Mouse (Mus musculus): ENCODE measurements around the gene Igf1r. TPM values are rescaled to one million over a fixed set of nuclear protein-coding genes. Genes with fewer than 3 reads are reported as not detected.

Igf1r gene
- 10 to 100 TPM; 17.9 to 21.3 TPM for total RNA-seq (2021)
- long read RNA-seq, experiment 1, partial matches to known transcripts, result 0 of 5 reads
- long read RNA-seq, experiment 1, other reads (novel, unspliced or antisense), result 5 of 5 reads
- long read RNA-seq, experiment 2, partial matches to known transcripts, result 0 of 2 reads
- long read RNA-seq, experiment 2, other reads (novel, unspliced or antisense), result 2 of 2 reads

DNA sequence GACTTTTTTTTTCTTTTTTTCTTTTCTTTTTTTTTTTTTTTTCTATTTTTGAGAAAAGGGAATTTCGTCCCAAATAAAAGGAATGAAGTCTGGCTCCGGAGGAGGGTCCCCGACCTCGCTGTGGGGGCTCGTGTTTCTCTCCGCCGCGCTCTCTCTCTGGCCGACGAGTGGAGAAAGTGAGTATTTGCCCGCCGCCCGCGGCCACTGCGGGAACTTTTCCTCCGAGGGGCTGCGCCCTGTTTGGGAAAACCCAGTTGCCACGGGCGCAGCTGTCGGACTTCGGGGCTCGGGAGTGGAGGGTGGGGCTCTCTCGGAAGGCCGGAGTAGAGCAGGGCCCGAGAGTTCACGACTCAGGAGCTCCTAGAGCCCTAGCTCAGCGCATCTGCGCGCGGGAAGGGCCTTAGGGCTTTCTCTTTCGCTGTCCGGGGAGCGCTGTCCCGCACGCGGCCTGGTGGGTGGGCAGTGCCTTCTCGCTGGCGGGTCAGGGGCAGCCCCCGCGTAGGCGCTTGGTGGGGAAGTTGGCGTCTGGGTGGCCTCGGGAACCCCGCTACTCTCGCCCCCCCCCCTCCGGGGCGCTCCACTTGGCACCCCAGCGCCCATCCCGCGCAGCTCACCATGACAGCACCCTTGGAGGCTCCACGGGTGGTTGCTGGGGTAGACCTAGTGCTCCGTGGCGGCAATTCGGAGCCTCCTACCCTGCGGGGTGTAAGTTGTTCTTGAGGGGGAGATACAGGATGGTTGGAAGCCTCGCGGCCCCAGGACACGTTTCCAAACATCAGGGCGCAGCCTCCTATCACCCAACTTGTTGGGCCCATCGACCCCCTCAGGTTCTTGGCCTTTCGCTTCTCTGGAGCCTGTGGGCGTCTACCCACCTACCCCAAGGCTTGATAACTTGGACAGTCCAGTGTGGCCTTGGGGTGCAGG, at the start of gene Igf1r:
TSS of gene Igf1r (plus strand) at position 51 of the 924 bp plus-strand sequence.
- intact Hi-C loops (cut with DNase I), result loop anchor here (5.0 to 10.0 kb wide), 5 partner anchors 114 to 402 kb away; no protein-coding TSS in a partner anchor
- peak; percentile 55 to 63 for DNase-seq

DNA sequence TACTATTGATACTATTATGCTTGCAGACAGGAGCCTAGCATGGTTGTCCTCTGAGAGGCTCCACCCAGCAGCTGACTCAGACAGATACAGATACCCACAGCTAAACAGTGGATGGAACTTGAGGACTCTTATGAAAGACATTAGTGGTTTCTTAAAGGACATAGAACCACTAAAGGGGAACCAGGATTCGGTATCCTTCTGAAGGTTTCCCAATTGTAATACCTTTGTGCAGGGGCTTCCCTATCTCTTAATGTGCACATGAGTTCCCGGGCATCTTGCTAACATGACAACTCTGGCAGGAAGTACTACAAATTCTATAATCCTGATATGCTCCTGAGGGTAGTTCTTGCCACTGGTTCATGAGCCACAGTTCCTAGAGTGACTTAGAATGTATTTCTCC, 46.3 kb upstream of the Igf1r start:
- intact Hi-C loops (cut with DNase I), result no loop called here
- DNase-seq, result no peak

DNA sequence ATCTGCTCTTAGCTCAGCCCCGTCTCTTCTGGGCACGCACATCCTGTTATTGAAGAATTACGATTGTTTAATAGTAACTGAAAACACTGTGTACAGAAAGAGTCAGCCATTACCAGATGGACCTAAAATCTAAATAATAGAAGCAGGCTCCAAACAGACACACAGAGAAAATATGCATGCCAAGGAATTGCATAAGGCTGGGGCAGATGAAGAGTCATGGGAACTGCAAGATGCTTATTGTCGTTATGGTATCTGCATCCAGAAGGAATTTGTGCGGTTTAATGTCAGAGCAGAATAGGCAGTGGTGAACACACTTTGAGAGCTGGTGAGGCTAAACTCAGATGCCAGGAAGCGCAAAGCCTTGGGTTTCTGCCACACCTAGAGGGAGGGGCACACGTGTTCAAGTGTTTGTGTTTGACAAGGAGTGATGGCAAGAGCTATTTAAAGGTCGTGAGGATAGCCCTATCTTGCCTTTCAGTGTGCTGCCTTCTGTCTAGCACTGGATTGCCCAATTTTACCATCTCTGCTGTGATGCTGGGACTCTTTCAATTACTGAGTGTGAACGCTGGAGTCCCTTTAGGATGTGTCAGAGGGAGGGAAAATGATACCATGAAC, 44.7 kb upstream of the Igf1r start:
- intact Hi-C loops (cut with DNase I), result no loop called here
- peak in 1 of 2 experiments; percentile 19 for DNase-seq

DNA sequence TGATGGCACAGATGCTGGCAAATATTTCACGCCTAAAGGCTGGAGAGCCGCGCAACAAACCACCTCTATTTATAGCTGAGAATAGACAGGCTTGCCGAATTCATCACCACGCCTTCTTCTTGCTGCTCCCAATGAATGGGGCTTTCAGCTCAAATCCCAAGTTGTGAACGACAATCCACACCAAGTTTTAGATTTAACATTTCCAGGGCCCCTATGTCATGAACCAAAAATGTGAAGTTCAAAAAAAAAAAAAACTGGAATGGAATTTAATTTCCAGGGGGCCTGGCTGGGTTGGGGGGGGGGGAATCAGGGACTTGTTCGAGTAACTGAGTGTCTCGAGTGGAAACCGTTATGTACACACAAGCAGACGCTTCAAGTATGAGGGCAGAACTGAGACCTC, 42.1 kb upstream of the Igf1r start:
- no peak for DNase-seq
- intact Hi-C loops (cut with DNase I), result no loop called here

DNA sequence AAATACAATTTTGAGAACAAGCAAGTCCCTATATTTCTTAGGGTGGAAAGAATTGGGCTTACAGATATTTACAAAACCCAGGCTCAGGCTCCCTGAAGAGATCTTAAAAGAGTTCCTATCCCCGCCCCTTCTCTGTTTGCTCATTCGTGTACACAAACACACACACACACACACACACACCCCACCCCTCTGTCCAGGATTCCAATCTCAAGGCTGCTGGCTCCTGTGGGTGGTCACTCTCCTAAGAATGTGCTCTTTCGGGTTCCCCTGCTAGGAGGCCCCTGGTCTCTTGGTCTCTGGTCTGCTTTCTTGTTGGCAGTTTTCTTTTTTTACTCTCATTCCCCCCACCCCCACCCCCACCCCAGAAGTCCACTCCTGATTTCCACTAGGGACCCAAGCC, 41.7 kb upstream of the Igf1r start:
- intact Hi-C loops (cut with DNase I), result no loop called here

DNA sequence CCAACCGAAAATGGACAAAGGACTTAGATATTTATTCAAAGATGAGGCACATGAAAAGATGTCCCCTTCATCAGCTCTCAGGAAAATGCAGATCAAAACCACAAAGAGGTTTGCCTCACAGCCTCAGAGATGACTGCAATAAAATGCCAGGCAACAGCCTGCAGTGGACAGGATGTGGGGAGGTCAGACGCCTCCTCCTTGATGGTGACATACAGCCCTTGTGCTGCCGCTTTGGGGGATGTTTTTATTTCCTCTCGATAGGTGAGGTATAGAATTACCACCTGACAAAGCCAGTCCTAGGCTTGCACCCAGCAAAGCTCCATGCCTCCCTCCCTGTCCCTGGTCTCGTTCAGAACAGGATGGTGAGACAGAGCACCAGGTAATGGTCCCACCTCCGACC, 40.8 kb upstream of the Igf1r start:
- intact Hi-C loops (cut with DNase I), result no loop called here
- DNase-seq, result no peak

More for the DNA sequence above, 41.7 kb upstream of the Igf1r start:
- DNase-seq, result no peak

DNA sequence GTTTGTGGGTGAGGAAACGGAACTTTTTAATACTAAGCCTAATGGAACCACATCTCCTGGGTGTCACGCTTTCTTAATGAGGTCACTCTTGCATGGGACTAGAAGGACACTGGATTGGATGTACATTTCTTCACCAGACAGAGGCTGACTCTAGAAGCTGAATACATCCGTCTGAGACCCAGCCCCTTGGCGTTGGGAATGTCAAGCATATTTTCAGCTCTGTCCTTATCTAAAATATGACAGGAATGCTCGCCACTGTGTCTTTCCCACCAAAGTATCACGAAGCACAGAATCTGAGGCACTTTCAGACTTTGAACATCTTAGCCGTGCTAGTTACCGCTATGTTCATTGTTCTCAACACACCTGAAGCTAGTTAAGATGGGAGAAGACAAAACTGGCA, 35.7 kb upstream of the Igf1r start:
- intact Hi-C loops (cut with DNase I), result no loop called here
- DNase-seq, result no peak

DNA sequence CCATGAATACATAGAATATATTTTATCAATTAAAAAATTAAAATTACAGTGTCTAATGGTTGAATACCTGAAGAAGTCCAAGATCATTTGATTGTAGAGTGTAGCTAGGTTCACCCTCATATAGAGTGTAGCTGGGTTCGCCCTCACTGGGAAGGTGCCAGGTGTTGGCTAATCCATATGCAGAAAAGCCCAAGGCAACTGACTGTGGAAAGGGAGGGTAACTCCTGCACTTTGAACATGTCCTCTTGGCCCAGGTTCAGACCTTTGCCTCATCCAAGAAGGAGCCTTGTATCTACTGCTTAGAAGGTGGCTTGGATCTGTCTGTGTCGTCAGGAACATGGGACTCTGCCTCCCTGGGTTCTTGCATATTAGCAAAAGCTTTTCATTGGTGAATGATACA, 34.9 kb upstream of the Igf1r start:
- no peak for DNase-seq
- intact Hi-C loops (cut with DNase I), result no loop called here

DNA sequence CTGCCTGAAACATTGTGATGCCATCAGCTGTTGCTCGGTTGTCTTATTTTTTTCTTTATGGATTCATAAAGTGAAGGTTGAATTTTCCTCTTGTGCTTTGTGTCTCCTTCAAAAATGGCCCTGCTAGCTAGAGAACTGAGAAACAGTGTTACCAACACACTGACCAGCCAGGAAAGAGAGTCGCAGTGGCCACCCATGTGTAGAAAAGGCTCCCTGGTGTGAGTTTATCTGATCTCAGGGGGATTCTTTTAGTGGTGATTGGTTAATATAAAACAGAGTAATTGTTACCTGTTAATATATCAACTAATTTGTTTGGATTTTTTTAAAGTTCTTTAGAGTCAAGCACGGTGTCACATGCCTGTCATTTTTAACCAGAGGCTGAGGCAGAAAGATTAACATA, 33.2 kb upstream of the Igf1r start:
- intact Hi-C loops (cut with DNase I), result no loop called here
- DNase-seq, result no peak

DNA sequence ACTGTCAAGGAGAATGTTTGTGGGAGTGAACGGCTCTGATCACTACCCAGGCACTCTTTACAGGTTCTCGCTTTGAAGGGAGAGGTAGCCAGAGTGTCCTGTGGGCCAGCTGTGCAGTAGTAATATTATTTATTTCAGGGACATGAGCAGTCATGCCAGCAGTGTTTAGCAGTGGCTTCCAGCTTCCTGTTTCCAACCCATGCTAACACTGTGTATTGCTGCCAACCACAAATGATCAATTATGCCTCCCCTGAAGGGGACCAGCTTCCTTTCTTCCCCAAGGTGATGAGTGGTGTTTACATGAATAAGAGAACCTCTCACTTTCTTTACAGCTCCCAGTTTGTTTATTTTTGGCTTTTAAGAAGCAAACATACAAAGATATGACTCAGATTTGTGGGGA, 28.4 kb upstream of the Igf1r start:
- intact Hi-C loops (cut with DNase I), result no loop called here
- DNase-seq, result no peak

DNA sequence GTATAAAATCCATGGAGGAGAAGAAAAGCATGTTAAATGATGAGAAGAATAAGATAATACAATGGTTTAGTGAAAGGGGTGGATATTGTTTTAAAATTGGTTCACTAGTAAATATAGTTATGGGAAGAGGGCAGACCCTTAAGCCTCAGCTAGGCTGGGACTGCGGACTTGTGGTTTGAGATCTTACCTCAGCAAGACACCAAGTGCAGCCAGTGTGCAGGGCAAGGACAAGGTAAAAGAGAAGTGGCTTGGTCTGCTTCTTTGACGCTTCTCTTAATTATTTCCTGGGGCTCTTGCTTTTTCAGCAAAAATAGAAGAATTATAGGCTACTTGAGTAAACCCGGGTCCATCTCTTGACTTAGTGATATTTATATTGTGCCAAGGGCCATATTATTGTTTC, 22.5 kb upstream of the Igf1r start:
- DNase-seq, result no peak

DNA sequence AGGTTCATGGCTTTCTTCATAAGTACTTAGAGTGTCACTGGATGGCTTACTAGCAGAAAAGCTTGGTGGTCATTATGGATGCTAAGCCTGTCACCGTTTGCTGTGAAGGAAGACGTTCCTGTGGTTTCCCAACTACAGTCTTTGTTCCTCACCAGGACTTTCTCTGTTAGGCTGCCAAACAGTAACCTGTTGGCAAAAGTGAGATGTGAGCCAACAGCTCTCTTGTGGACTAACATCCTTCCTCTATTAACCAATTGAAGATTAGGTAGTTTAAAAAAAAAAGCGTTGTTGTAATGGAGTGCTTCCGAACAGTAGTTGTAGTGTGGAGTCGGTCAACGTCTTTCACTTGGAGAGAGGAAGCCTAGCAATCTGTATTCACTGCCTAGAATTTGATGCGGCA, 15.8 kb upstream of the Igf1r start:
- intact Hi-C loops (cut with DNase I), result no loop called here
- no peak for DNase-seq

More for the DNA sequence above, 22.5 kb upstream of the Igf1r start:
- intact Hi-C loops (cut with DNase I), result no loop called here

DNA sequence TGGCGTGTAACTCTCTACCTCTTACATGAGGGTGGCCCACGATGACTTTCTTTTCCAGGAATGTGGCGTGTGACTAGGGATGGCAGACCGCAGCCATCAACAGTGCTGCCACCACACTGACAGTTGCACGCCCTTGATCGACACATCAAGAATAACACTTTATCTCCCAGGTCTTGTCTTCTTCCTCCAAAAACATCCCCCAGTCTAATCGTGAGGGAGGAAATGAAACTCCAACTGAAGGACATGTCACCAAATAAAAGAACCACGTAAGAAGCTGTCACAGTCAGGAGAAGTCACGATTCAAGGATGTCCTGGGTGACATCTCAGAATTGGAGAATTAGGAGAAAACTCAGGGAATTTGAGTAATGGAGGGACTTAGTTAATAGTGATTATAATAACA, 8.8 kb upstream of the Igf1r start:
- intact Hi-C loops (cut with DNase I), result no loop called here
- no peak for DNase-seq

DNA sequence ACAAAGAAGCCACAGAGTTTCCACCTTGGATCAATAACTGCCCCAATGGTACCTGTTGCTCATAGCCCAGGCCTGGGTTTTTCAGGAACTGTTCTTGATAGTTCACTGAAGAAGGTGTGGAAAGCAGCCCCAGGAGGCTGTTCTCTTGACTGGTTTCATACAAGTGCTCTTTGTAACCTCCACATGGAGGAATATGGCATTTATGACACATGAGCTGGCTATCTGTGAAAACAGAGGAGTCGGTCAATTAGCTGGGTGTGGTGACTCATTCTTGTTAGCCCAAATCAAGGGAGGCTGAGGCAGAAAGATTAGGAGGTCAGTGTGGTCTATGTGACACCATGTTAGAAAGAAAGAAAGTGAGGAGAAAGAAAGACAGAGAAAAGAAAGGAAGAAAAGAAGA, 5.7 kb upstream of the Igf1r start:
- DNase-seq, result no peak
- intact Hi-C loops (cut with DNase I), result no loop called here

DNA sequence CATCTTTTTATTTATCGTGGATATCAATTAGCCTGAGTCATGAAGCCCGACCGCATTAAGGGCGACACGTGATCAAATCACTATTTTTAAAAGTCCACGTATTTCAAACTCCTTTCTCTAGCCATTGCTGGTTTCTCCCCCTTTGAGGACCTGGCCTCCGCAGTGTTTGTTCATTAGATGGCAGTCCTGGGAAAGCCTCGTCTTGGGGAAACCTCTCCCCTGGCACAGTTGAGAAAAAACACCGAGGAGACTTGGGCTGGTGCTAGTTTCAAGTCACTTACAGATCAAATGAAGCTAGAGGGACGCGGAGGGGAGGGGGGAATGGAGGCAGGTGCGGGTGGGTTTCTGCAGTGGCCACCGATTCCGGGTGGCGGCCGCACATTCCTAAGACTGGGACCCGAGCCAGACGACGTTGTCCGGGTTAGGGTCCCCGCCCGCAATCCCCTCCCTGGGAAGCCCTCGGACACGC, 2.2 kb upstream of the Igf1r start:
- intact Hi-C loops (cut with DNase I), result loop anchor here (2.0 to 10.0 kb wide), 6 partner anchors 117 to 404 kb away; no protein-coding TSS in a partner anchor
- no peak for DNase-seq

DNA sequence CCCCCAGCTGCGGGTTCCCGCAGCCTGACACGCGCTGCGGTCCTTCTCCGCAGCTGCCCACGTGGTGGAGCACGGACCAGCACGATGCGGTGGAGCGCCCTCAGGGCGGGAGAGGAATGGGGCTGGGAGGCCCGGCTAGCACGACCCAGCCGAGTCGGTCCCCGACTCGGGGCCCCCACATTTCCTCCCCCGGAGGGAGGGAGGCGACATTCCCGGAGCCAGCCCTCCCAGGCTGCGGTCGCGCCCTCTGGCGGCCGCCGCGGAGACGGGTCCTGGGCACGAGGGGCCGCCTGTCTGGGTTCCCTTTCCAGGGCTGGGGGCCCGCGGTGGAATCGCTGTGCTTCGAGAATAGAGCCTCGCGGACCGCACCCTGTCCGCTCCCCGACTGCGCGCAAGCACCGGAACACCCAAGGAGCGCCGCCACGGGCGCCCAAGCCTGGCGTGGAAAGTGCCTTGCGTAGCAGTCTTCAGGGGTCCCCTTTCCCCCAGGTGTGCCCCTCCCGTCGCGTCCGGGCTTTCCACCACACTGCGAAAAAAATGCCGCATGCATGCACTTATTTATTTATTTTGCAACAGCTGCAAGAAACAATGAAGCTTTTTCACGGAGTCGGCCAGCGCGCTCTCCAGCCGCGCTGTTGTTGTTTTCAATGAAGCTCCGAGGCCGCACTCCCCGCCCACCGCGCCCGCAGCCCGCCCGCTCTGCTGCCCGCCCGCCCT, 1.7 kb upstream of the Igf1r start:
- intact Hi-C loops (cut with DNase I), result loop anchor here (1.0 to 10.0 kb wide), 7 partner anchors 116 to 404 kb away; no protein-coding TSS in a partner anchor
- peak; percentile 90 to 92 for DNase-seq

DNA sequence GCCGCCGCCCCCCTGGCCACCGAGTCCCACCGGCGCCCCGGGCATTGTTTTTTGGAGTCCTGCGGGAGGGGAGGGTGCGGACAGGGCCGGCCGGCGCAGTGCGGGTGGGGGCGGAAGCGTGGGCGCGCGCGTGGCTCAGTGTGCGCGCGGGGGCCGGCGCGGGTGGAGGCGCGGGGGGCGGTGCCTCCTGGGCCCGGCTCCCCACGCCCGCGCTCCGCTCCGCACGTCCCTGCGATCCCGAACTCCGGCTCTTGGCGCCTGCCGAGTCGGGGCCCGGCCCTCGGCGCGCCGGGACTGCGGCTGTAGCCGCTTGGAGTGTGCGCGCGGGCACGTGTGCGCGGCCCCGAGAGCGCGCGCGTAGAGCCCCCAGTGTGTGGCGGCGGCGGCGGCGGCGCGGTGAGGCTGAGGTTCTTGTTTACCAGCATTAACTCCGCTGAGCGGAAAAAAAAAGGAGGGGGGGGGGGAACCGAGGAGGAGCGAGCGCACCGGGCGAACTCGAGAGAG, 1.0 kb upstream of the Igf1r start:
- intact Hi-C loops (cut with DNase I), result loop anchor here (1.0 to 10.0 kb wide), 7 partner anchors 116 to 403 kb away; no protein-coding TSS in a partner anchor
- DNase-seq, result peak; percentile 99

DNA sequence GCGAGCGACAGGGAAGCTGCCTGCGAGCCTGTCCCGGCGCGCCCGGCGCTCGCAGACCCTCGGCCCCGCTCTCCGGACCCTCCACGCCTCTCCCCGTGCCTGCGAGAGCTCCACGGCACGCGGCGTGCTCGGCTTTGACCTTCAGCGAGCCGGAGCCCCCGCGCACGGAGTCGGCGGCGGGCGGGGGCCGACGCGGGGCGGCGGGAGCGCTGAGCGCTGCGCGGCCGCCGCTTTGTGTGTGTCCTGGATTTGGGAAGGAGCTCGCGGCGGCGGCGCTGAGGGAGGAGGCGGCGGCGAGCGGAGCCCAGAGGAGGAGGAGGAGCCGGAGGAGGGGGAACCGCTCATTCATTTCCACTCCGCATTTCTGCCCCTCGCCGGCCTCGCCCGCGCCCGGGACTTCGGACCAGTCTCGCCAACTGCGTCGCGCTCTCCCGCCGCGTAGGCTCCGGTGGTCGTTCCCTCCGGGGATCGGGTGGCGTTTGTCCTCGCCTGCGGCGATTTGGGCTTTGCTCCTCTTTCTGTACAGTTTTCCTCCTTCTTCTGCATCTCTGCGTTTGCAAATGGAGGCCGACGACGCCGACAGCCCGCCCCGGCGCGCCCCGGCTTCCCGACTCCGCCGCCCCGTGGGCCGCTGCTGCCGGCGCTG, 468 bp upstream of the Igf1r start:
- intact Hi-C loops (cut with DNase I), result loop anchor here (5.0 to 10.0 kb wide), 5 partner anchors 115 to 403 kb away; no protein-coding TSS in a partner anchor
- peak; percentile 82 to 84 for DNase-seq

DNA sequence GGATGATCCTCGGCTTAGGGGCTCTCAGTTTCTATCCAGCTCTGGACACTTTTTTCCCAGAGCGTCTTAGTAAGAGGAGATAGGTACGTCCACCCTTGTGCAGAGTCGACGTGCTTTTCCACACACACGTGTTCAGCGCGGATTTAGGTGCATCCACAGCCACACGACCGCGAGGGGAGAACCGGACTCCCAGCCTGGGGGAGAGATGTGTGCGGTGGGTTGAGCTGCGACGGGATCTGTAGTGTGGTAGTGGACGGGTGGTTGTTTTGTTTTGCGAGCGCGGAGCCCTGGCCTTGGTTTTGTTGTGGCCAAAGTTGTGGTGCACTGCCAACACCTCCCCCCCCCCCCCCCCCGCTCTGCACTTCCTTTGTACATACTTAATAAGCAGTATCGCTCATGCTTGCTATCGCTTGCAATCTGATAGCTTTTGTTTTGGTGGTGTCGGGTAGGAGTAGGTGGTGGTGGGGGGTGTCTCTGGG, 1.2 kb downstream of the Igf1r start:
- intact Hi-C loops (cut with DNase I), result loop anchor here (5.0 to 10.0 kb wide), 5 partner anchors 113 to 401 kb away; no protein-coding TSS in a partner anchor
- peak in 1 of 2 experiments; percentile 32 for DNase-seq
